7 mouse cellular contexts compared by ENCODE assay signal in genomic region chr16:20672500-20672902, GRCm38 (mm10). TPM values are rescaled to one million over a fixed set of nuclear protein-coding genes. Genes with fewer than 3 reads are reported as not detected.
DNase-seq lines count a peak whose midpoint lies in the region; ATAC-seq lines count a peak whose summit lies in the region.

No protein-coding gene starts in this region.

- no peaks in the 10 kb centered on the region for H3K27me3 ChIP-seq in embryonic facial prominence, embryonic 10.5 days (replicated peaks; ENCODE audit: low read depth, poor library complexity, severe bottlenecking)
- H3K27me3 ChIP-seq in limb, embryonic 10.5 days (ENCODE audit: low read depth, poor library complexity, severe bottlenecking): no peaks in the 10 kb centered on the region
- no peaks in the 10 kb centered on the region for H3K27me3 ChIP-seq in midbrain, embryonic 13.5 days

- H3K4me2 ChIP-seq in midbrain, embryonic 13.5 days (replicated peaks): peak overlapping the region; percentile 98

- ATAC-seq in granulocyte monocyte progenitor cell, adult 5-6 weeks (replicated peaks; ENCODE audit: poor library complexity, severe bottlenecking): peak; percentile 80
- peak; percentile 98 for ATAC-seq in midbrain, embryonic 13.5 days

- no peaks in the 10 kb centered on the region for H3K9me3 ChIP-seq in embryonic facial prominence, embryonic 10.5 days
- no peaks in the 10 kb centered on the region for H3K9me3 ChIP-seq in limb, embryonic 10.5 days (replicated peaks)
- no peaks in the 10 kb centered on the region for H3K9me3 ChIP-seq in midbrain, embryonic 13.5 days

- peak overlapping the region; percentile 100 for H3K4me3 ChIP-seq in embryonic facial prominence, embryonic 10.5 days
- peak overlapping the region; percentile 99 for H3K4me3 ChIP-seq in limb, embryonic 10.5 days
- peak overlapping the region; percentile 98 for H3K4me3 ChIP-seq in midbrain, embryonic 13.5 days (replicated peaks)

- H3K27ac ChIP-seq in embryonic facial prominence, embryonic 10.5 days (replicated peaks): peak overlapping the region; percentile 98
- H3K27ac ChIP-seq in limb, embryonic 10.5 days: peak overlapping the region; percentile 98
- H3K27ac ChIP-seq in midbrain, embryonic 13.5 days: peak overlapping the region; percentile 91

- H3K36me3 ChIP-seq in embryonic facial prominence, embryonic 10.5 days (replicated peaks): peaks cover 38% of the 10 kb centered on the region
- H3K36me3 ChIP-seq in limb, embryonic 10.5 days: peaks cover 38% of the 10 kb centered on the region
- H3K36me3 ChIP-seq in midbrain, embryonic 13.5 days: peaks cover 32% of the 10 kb centered on the region

- peak; percentile 98 for DNase-seq in adrenal gland, postnatal 10 days
- peak; percentile 97 for DNase-seq in embryonic facial prominence, embryonic 10.5 days (ENCODE audit: low spot score)
- peak; percentile 97 for DNase-seq in kidney, adult 11 months
- DNase-seq in limb, embryonic 10.5 days (ENCODE audit: low spot score): peak; percentile 97
- peak; percentile 89 for DNase-seq in spleen, adult 12 weeks (ENCODE audit: low spot score)

- H3K4me1 ChIP-seq in embryonic facial prominence, embryonic 10.5 days: peaks cover 26% of the 10 kb centered on the region
- peaks cover 24% of the 10 kb centered on the region for H3K4me1 ChIP-seq in limb, embryonic 10.5 days
- peaks cover 24% of the 10 kb centered on the region for H3K4me1 ChIP-seq in midbrain, embryonic 13.5 days (replicated peaks)

- under 1% methylated on average over 38 of the region's 38 CpGs for WGBS in embryonic facial prominence, embryonic 10.5 days
- 1% methylated on average over 36 of the region's 38 CpGs for WGBS in limb, embryonic 10.5 days
- 0% methylated on average over 31 of the region's 38 CpGs for WGBS in midbrain, embryonic 13.5 days

- peak overlapping the region; percentile 98 for H3K9ac ChIP-seq in midbrain, embryonic 13.5 days (replicated peaks)

RNA-seq across cellular contexts. Expression of gene Eif4g1, which starts 4.4 kb away (rescaled TPM):
- 100 to 1,000 TPM; 366 to 393 TPM for total RNA-seq in adrenal gland, postnatal 10 days (2021)
- 251 and 260 TPM in 2 replicates for polyA plus RNA-seq in embryonic facial prominence, embryonic 10.5 days (2016; fragmentation: Nextera tagmentation; extraction: Ambion mirVana)
- total RNA-seq in granulocyte monocyte progenitor cell, adult 5-6 weeks (2014; fragmentation: Nextera tagmentation): 242 and 249 TPM in 2 replicates
- 312 and 346 TPM in 2 replicates for total RNA-seq in granulocyte monocyte progenitor cell, adult 5-6 weeks (2017)
- polyA plus RNA-seq in limb, embryonic 10.5 days (2016; fragmentation: Nextera tagmentation; extraction: Ambion mirVana): 267 and 277 TPM in 2 replicates
- polyA plus RNA-seq in midbrain, embryonic 13.5 days (2015; fragmentation: Nextera tagmentation; extraction: Ambion mirVana): 148 and 162 TPM in 2 replicates

RNA-seq across cellular contexts. Expression of gene Fam131a, which starts 20.5 kb away (rescaled TPM):
- 10 to 100 TPM; 12.8 to 15.1 TPM for total RNA-seq in adrenal gland, postnatal 10 days (2021)
- polyA plus RNA-seq in embryonic facial prominence, embryonic 10.5 days (2016; fragmentation: Nextera tagmentation; extraction: Ambion mirVana): 2.9 and 4.8 TPM in 2 replicates
- total RNA-seq in granulocyte monocyte progenitor cell, adult 5-6 weeks (2014; fragmentation: Nextera tagmentation): 1.6 TPM in 1 of 2 replicates, not detected in the other
- total RNA-seq in granulocyte monocyte progenitor cell, adult 5-6 weeks (2017): 0.43 TPM in 1 of 2 replicates, not detected in the other
- polyA plus RNA-seq in limb, embryonic 10.5 days (2016; fragmentation: Nextera tagmentation; extraction: Ambion mirVana): 2.7 and 3.8 TPM in 2 replicates
- polyA plus RNA-seq in midbrain, embryonic 13.5 days (2015; fragmentation: Nextera tagmentation; extraction: Ambion mirVana): 35.7 and 37.3 TPM in 2 replicates

RNA-seq across cellular contexts. Expression of gene Psmd2, which starts 21.0 kb away (rescaled TPM):
- 100 to 1,000 TPM; 196 to 198 TPM for total RNA-seq in adrenal gland, postnatal 10 days (2021)
- polyA plus RNA-seq in embryonic facial prominence, embryonic 10.5 days (2016; fragmentation: Nextera tagmentation; extraction: Ambion mirVana): 520 and 530 TPM in 2 replicates
- 144 and 149 TPM in 2 replicates for total RNA-seq in granulocyte monocyte progenitor cell, adult 5-6 weeks (2014; fragmentation: Nextera tagmentation)
- 215 and 220 TPM in 2 replicates for total RNA-seq in granulocyte monocyte progenitor cell, adult 5-6 weeks (2017)
- 517 and 538 TPM in 2 replicates for polyA plus RNA-seq in limb, embryonic 10.5 days (2016; fragmentation: Nextera tagmentation; extraction: Ambion mirVana)
- polyA plus RNA-seq in midbrain, embryonic 13.5 days (2015; fragmentation: Nextera tagmentation; extraction: Ambion mirVana): 380 and 394 TPM in 2 replicates

RNA-seq across cellular contexts. Expression of gene Ece2, which starts 42.9 kb away (rescaled TPM):
- 1 to 10 TPM; 7.5 to 9.1 TPM for total RNA-seq in adrenal gland, postnatal 10 days (2021)
- polyA plus RNA-seq in embryonic facial prominence, embryonic 10.5 days (2016; fragmentation: Nextera tagmentation; extraction: Ambion mirVana): 3.3 and 4.1 TPM in 2 replicates
- 0.77 TPM in 1 of 2 replicates, not detected in the other for total RNA-seq in granulocyte monocyte progenitor cell, adult 5-6 weeks (2014; fragmentation: Nextera tagmentation)
- 1.3 TPM in 1 of 2 replicates, not detected in the other for total RNA-seq in granulocyte monocyte progenitor cell, adult 5-6 weeks (2017)
- 1.9 and 2.6 TPM in 2 replicates for polyA plus RNA-seq in limb, embryonic 10.5 days (2016; fragmentation: Nextera tagmentation; extraction: Ambion mirVana)
- 12.1 TPM in 2 replicates for polyA plus RNA-seq in midbrain, embryonic 13.5 days (2015; fragmentation: Nextera tagmentation; extraction: Ambion mirVana)

RNA-seq across cellular contexts. Expression of gene Polr2h, which starts 45.0 kb away (rescaled TPM):
- 10 to 100 TPM; 26.0 to 31.7 TPM for total RNA-seq in adrenal gland, postnatal 10 days (2021)
- 151 and 153 TPM in 2 replicates for polyA plus RNA-seq in embryonic facial prominence, embryonic 10.5 days (2016; fragmentation: Nextera tagmentation; extraction: Ambion mirVana)
- 62.4 and 81.5 TPM in 2 replicates for total RNA-seq in granulocyte monocyte progenitor cell, adult 5-6 weeks (2014; fragmentation: Nextera tagmentation)
- total RNA-seq in granulocyte monocyte progenitor cell, adult 5-6 weeks (2017): 61.8 and 91.6 TPM in 2 replicates
- 148 and 173 TPM in 2 replicates for polyA plus RNA-seq in limb, embryonic 10.5 days (2016; fragmentation: Nextera tagmentation; extraction: Ambion mirVana)
- polyA plus RNA-seq in midbrain, embryonic 13.5 days (2015; fragmentation: Nextera tagmentation; extraction: Ambion mirVana): 86.3 and 87.9 TPM in 2 replicates

Comparison
In these comparisons a context has a peak if more than half of its experiments do, and no peak if none do; other contexts are left out.
1. Peak in every context shown above with its lines: DNase-seq, ATAC-seq, H3K4me3 ChIP-seq and H3K27ac ChIP-seq.